Mouse (Mus musculus) liver, embryonic 14.5 days (tissue): ENCODE data around the gene Endou.

ENCODE experiments used
- CTCF ChIP-seq: IDR thresholded peaks from 2 replicates; pipeline ENCODE4 v1.5.1; 2016; ENCODE audit warnings: antibody characterized with exemption, low read depth, control low read depth
- EP300 ChIP-seq: IDR thresholded peaks from 2 replicates; pipeline ENCODE4 v1.6.1; 2016; ENCODE audit warnings: antibody characterized with exemption, low read depth

DNA sequence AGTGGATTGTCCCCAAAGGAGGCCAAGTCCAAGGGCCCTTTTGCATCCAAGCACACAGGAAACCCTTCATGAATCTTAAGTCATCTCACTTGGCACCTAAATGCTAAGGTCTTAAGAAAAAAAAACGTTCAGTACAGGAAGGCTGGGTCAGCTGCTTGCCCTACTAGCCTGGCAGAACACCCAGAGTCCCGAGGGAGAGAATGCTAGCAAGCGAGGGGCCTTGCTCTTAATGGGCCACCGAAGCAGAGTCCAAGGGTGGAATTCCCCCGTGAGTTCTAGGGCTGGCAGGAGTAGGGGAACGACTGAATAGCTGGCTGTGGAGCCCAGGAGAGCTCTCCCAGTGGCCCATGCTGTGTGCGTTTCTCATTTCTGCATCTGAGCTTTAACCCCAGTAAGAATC lies 2.3 kb downstream of the Endou start:
- no peak for TF ChIP-seq CTCF
- TF ChIP-seq EP300: no peak
